Mouse (Mus musculus) brain, embryonic 14.5 days (tissue): ENCODE results near the gene Trp53tg5. TPM values are rescaled to one million over a fixed set of nuclear protein-coding genes. Genes with fewer than 3 reads are reported as not detected.

Experiments used
- DNase-seq: peaks from one replicate; pipeline ENCODE4 v3.0.0-alpha.2; 2011; ENCODE audit warnings: low read depth
- CTCF ChIP-seq: fragments of 200-500 bp; IDR thresholded peaks from 2 replicates; pipeline ENCODE4 v1.5.1; 2012; ENCODE audit warnings: inconsistent platforms, mild to moderate bottlenecking, moderate library complexity, borderline replicate concordance; ENCODE audit not compliant: insufficient read depth, insufficient read length; ENCODE audit errors: extremely low read depth
- POLR2A ChIP-seq: fragments of 200-500 bp; IDR thresholded peaks from 2 replicates; pipeline ENCODE4 v1.6.1; 2012; ENCODE audit warnings: mild to moderate bottlenecking, inconsistent platforms, borderline replicate concordance; ENCODE audit not compliant: poor library complexity, insufficient read depth, insufficient read length, severe bottlenecking; ENCODE audit errors: extremely low read depth
- polyA plus RNA-seq: library from polyadenylated mRNA; depleted of rRNA; stranded (reverse); fragments of >200 nt; gene quantifications from 2 replicates; pipeline ENCODE4 v1.2.3, GENCODE M21; 2012; rRNA removed

Trp53tg5 gene
- polyA plus RNA-seq, 1 experiment: not detected

GRCm38 (mm10) chr2:164422675-164423393 is 50.7 kb downstream of the Trp53tg5 start:
- TF ChIP-seq POLR2A: no peak
- TF ChIP-seq CTCF: no peak
- DNase-seq: no peak

GRCm38 (mm10) chr2:164421979-164422378 is 51.5 kb downstream of the Trp53tg5 start:
- TF ChIP-seq CTCF (no peak), POLR2A (no peak)
- DNase-seq: no peak

- TF ChIP-seq CTCF (no peak), POLR2A (no peak)
- no peak for DNase-seq
Measured at GRCm38 (mm10) chr2:164421306-164421705, 52.2 kb downstream of the Trp53tg5 start.

Other genes starting within 250 kb of the Trp53tg5 start
- gene Svs2, start 235.3 kb downstream of the Trp53tg5 start, polyA plus RNA-seq: not detected in 2 replicates
- gene Svs3b, start 217.1 kb downstream of the Trp53tg5 start, polyA plus RNA-seq: not detected in 2 replicates
- gene Svs4, start 195.3 kb downstream of the Trp53tg5 start, polyA plus RNA-seq: not detected in 2 replicates
- not detected in 2 replicates for gene Svs3a, start 184.5 kb downstream of the Trp53tg5 start, polyA plus RNA-seq
- gene Svs6, start 157.0 kb downstream of the Trp53tg5 start, polyA plus RNA-seq: not detected in 2 replicates
- not detected in 2 replicates for gene Svs5, start 141.0 kb downstream of the Trp53tg5 start, polyA plus RNA-seq
- gene Slpi, start 84.6 kb downstream of the Trp53tg5 start, polyA plus RNA-seq: 0.22 TPM in 1 of 2 replicates, not detected in the other
- 0.04 and 0.10 TPM in 2 replicates for gene Rbpjl, start 70.6 kb downstream of the Trp53tg5 start, polyA plus RNA-seq
- gene Matn4, start 68.6 kb downstream of the Trp53tg5 start, polyA plus RNA-seq: 1.8 and 2.5 TPM in 2 replicates
- gene Sdc4, start 29.8 kb downstream of the Trp53tg5 start, polyA plus RNA-seq: 2.3 and 3.7 TPM in 2 replicates
- 69.6 and 82.0 TPM in 2 replicates for gene Sys1, start 16.8 kb downstream of the Trp53tg5 start, polyA plus RNA-seq
- gene Gm20458, start 12.8 kb downstream of the Trp53tg5 start, polyA plus RNA-seq: 8.0 and 10.2 TPM in 2 replicates
- 11.4 and 13.1 TPM in 2 replicates for gene Dbndd2, start 12.4 kb upstream of the Trp53tg5 start, polyA plus RNA-seq
- 109 and 155 TPM in 2 replicates for gene Pigt, start 23.8 kb upstream of the Trp53tg5 start, polyA plus RNA-seq
- gene Wfdc2, start 88.7 kb upstream of the Trp53tg5 start, polyA plus RNA-seq: 3.9 and 5.3 TPM in 2 replicates
- not detected in 2 replicates for gene Spint3, start 99.7 kb upstream of the Trp53tg5 start, polyA plus RNA-seq
- gene Wfdc6a, start 111.7 kb upstream of the Trp53tg5 start, polyA plus RNA-seq: not detected in 2 replicates
- not detected in 2 replicates for gene Eppin, start 119.9 kb upstream of the Trp53tg5 start, polyA plus RNA-seq
- gene Wfdc6b, start 139.8 kb upstream of the Trp53tg5 start, polyA plus RNA-seq: not detected in 2 replicates
- not detected in 2 replicates for gene Wfdc8, start 139.9 kb upstream of the Trp53tg5 start, polyA plus RNA-seq
- not detected in 2 replicates for gene Wfdc16, start 165.1 kb upstream of the Trp53tg5 start, polyA plus RNA-seq
- gene Wfdc10, start 182.3 kb upstream of the Trp53tg5 start, polyA plus RNA-seq: not detected in 2 replicates
- not detected in 2 replicates for gene Wfdc9, start 182.9 kb upstream of the Trp53tg5 start, polyA plus RNA-seq
- not detected in 2 replicates for gene Wfdc11, start 200.4 kb upstream of the Trp53tg5 start, polyA plus RNA-seq
- gene Wfdc13, start 211.4 kb upstream of the Trp53tg5 start, polyA plus RNA-seq: not detected in 2 replicates
- not detected in 2 replicates for gene Spint4, start 224.8 kb upstream of the Trp53tg5 start, polyA plus RNA-seq
- not detected in 2 replicates for gene Spint5, start 241.6 kb upstream of the Trp53tg5 start, polyA plus RNA-seq